Mouse (Mus musculus) adrenal gland, postnatal 14 days (tissue): ENCODE measurements around the gene Rgs7. TPM values are rescaled to one million over a fixed set of nuclear protein-coding genes. Genes with fewer than 3 reads are reported as not detected.

Source experiments
- DNase-seq: peaks from one replicate; pipeline ENCODE4 v3.0.0; 2021; ENCODE audit warnings: mixed read lengths
- total RNA-seq: library from RNA; stranded (reverse); gene quantifications from 2 replicates; pipeline ENCODE4 v1.2.3, GENCODE M21; 2021

Gene Rgs7
- total RNA-seq, 1 experiment from 2014 or later: 21.0 TPM

- DNase-seq: no peak
Measured at GRCm38 (mm10) chr1:175300895-175301294, 191.4 kb downstream of the Rgs7 start.

DNA sequence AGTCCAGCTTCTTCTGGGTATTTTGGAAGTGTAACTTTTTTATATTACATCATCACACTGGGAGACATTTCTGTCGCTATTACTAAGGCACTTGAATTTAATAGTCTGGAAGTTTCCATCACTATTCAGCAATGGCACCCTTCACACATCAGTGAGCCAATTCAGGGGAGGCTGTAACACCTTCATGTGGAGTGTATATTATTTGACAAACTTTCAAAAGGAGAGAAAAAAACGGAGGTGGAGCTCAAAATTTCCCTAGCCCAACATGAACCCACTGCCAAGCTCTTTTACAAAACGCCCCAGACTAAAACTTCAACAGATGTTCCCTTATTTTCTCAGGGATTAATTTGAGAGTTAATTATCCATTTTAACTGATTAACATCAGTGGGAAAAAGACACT lies 191.9 kb downstream of the Rgs7 start:
- no peak for DNase-seq

DNA sequence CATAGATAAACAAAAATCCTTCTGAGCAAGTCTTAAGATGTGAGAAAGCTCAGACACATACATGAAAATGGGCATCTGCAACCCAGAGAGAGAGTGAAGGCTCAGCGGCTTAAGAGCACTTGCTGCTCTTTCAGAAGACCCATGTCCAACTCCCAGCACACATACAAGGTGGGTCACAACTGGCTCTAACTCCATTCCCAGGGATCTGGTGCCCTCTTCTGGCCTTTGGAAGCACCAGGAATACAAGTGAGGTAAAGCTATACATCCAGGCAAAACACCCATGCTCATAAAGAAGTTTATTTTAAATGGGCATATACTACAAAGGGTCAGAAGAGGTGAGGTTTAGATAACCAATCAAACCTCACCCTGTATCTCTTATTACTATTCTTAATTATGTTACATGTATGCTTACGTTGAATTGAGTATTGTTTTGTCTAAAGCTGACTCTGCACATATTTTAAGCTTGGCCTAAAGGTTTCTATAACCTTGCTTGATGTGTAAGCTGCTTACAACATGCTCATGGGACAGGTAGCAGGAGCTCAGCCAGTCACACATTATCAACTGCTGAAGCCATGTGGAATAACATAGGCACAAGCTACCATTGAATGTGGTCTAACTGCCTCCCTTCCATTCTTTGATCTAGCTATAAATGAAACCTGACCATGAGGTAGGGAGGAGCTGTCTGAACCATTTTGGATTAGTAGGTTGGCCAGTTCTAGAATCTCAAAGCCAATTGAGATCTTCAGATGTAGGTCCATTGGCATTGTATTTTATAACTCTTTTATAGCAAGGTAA lies 192.5 kb downstream of the Rgs7 start:
- DNase-seq: no peak

DNA sequence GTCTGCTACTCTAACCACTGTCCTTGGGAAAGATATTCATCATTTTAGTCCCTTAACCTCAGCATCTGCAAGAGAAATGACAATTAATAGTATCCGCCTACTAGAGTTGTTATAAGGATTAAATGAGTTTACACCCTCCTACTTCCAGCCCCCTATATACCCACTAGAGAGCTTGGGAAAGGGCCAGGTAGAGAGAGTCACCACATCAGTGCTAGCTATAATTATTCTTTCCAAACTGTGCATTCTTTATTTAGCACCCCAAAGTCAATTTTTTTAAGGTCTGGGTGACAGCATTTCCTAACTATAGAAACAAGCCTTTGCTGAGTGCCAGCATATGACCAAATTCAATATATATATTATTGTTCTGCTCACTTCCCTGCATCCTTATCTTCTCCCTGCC lies 195.4 kb downstream of the Rgs7 start:
- DNase-seq: no peak

GRCm38 (mm10) chr1:175290072-175290471 lies 202.2 kb downstream of the Rgs7 start:
- DNase-seq: no peak

DNA sequence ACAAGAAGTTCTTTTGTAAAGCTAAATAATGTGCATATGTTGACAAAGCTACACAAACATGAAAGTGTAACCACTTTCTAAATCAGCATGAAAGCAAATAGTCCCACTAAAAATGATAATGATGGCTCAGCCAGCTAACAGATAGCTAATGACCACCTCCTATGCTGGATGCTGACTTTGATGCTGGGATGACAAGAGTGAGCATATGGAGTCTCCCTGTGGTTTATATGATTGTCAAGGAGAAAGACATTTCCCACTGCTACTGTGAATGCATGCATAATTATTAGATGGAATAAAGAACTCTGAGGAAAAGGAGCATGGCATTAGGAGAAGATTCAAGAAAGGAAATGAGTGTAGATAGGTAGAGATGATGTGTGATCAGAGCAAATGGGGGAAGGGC lies 230.0 kb downstream of the Rgs7 start:
- DNase-seq: no peak

DNA sequence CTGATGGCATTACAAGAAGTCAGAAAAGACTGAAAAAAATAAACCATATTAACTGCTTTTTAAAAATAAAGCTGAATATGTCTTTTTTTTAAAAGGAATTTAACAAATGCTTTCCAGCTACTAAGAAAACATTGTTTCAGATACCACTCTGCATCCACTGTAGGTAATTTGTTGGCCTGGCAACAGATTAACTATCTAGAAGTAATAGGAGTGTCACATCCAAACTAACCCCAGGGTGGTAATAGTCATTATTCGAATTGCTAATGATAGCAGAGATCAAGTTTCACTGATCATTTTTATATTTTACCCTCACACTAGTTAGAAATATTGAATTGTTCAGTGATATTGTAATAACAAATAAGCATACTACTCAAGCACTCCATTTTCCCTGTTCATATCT lies 232.9 kb downstream of the Rgs7 start:
- no peak for DNase-seq

DNA sequence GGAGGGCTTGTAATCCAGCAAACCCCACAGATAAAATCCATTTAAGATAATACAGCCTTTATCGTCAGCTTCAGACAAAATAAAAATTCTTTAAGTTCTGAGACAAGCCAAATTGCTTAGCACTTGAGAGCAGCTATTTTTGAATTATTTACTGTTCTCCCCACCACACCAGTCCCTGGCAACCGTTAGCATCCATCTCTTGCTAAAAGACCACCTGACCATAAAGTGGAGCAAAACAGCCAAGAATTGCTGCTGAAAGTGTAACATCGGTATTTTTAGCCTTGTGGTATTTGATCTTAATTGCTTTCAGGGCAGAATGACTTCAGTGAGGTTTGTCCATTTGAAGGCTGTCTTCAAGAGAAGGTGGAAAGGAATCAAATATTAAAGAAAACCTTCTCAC lies 237.1 kb downstream of the Rgs7 start:
- no peak for DNase-seq

DNA sequence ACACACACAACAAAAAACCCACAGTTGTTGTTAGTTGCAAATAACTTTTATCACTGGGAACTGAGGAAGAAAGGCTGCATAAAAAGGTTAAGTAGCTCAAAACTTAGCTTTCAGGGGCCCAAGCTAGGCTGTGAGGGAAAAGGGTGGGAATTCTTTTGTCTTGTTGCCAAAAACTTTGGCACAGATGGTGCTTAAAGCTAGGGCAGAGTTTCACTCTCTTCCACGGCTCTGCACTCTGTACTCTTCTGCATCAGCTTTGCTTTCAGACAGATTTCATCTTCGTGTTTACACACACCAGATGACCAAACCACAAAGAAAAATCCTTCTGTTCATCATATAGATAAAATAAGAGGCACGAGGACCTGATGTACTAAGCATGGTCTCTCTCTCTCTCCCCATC lies 237.6 kb downstream of the Rgs7 start:
- no peak for DNase-seq

GRCm38 (mm10) chr1:175242135-175242534 lies 250.2 kb downstream of the Rgs7 start:
- no peak for DNase-seq

DNA sequence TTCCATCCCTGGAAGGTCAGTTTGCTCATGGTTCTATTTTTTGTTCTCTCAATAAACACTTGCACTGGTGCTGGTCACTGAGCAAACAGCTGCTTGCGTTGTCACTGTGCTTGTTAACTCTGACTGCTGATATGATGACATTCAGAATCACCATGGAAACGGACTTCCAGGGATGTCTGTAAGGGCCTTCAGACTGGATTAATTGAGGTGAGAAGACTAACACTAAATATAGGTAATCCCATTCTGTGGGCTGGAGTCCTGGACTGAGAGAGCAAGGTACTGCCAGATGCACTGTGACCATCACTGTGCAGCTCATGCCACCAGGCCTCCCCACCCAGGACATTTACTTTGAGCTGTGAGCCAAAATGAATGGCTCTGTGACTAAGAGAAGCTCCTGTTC lies 252.2 kb downstream of the Rgs7 start:
- DNase-seq: no peak

GRCm38 (mm10) chr1:175221593-175222500 lies 270.5 kb downstream of the Rgs7 start:
- no peak for DNase-seq

DNA sequence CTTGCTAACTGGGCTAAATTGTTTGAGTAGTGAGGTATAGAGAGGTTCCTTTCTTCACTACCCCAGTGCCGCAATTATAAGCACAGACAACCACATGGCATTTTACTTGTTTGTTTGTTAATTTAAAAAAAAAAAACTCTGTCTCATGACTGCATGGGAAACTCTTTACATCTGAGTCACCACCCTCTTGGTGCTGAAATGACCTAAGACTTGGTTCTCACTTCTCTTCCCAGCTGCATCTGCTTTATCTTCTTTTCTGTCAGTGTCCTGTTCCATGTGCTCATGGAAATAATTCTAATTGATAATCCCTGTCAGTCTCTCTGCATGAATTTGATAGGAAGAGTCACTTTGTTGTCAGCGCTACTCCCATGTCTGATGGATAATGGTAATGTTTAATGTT lies 272.7 kb downstream of the Rgs7 start:
- no peak for DNase-seq

- DNase-seq: no peak
Measured at GRCm38 (mm10) chr1:175207004-175207403, 285.3 kb downstream of the Rgs7 start.

GRCm38 (mm10) chr1:175205633-175206032 lies 286.7 kb downstream of the Rgs7 start:
- DNase-seq: no peak

DNA sequence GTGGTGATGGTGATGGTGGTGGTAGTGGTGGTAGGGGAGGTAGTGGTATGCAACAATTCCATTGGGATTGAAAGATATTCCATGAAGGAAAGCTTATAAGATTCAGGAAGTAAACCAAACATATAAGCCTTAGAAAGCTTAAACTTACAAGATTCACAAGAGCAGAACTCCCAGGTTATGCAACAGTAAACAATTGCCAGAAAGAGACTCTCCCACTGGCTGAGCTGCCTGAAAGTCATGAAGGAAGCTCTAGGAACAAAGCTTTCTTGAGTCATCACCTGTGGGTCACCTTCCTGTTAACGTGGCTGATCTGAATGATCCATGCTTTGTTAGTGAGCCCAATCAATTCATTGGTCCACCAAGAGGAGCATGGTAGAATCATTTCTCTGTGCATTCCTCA lies 288.8 kb downstream of the Rgs7 start:
- DNase-seq: no peak

DNA sequence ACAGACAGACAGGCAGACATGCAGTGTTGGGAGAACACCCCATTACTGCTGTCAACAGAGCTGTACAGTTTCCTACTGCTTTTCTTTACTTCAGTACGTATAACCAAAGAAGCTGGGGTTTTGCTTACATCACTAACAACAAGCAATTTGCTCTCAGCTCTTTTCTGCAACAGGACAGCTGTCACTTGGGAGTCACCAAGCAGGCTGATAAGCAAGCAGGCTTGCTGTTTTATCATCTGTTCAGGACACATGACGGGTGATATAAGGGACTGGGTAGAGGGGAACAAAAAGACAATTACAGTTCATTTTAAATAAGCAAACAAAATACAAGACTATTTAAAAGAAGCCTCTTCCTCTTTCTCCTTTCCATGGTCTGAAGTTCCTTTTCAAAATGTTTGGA lies 289.4 kb downstream of the Rgs7 start:
- no peak for DNase-seq

DNA sequence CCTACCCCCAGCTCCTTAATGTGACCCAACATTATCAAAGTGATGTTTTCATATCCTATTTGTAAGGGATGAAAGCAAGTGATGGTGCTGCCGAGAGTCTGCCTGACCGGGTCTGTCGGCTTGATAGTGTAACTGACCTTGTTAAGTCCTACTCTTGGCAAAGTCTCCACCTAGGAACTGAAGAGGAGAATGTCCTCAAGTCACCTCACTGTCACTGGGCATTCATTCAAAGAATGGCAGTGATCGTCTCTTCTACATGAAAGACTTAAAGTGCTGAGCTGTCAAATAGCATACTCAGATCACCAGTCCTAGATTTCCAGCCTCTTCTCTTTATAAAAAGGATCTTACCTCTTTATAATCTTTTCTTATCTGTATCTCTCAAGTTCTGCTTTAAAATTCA lies 293.4 kb downstream of the Rgs7 start:
- no peak for DNase-seq

GRCm38 (mm10) chr1:175195806-175196205 lies 296.5 kb downstream of the Rgs7 start:
- no peak for DNase-seq

DNA sequence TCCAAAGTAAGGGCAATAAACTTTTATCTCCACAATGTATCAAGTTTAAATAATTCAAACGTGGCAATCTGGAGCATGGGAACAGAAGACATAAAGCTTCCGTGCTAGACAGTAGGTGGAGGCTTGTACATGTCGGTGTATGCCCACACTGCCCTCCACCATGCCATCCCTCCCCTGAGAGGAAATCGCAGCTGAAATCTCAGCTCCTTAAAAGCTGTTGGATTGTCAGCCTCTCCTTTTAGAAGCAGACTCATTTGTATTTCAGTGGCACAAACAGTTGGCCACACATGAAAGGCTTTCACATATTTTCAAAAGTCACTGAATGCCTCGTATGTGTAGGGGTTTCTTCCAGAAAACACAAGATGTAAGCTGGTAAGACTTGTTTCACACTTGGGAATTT lies 304.1 kb downstream of the Rgs7 start:
- DNase-seq: no peak

- DNase-seq: no peak
Measured at GRCm38 (mm10) chr1:175185211-175185610, 307.1 kb downstream of the Rgs7 start.

DNA sequence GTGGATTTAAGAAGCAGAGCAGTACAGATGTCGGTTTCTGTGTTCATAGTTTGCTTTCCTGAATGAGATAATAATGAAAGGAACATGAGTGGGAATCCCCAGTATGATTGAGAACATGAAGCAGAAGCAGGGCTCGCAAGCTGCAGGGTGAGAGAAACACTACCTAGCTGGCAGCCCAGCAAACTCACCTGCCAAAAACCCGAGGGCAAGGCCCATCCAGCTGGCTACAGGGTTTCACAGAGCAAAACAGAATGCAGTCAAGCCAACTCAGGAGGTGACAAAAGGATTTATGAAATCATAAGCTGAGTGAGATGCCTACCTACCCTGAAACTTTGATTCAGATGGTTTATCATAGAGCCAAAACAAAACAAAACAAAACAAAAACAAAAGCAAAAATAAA lies 307.6 kb downstream of the Rgs7 start:
- DNase-seq: no peak

DNA sequence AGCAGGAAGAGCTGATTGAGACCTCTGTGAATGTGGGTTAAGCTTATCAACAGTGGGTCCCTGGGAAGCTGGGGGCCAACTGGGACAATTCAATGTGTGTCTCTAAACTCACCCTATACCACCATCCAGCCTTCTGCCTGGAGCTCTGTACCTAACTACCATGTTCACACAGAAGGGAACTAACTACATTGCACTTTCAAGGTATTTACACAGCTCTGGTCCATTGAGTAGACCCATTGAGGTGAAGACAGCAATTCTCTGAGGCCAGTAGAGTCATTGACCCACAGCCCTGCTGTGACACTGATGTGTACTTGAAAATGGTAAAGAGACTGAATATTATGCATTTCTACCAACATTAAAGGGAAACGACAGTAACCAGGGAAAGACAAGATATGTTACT lies 313.6 kb downstream of the Rgs7 start:
- no peak for DNase-seq
